Mouse (Mus musculus): Measurements from ENCODE around the gene Ift122. TPM values are rescaled to one million over a fixed set of nuclear protein-coding genes. Genes with fewer than 3 reads are reported as not detected.

The Ift122 gene
- total RNA-seq, 2 experiments from 2014 or later = 16.3 to 16.7 TPM

- DNase-seq = no peak
These were observed 105.2 kb downstream of the Ift122 start for GRCm38 (mm10) chr6:115958445-115958844.

- peak; percentile 83 to 90 for DNase-seq
These were observed 106.0 kb downstream of the Ift122 start for GRCm38 (mm10) chr6:115959151-115959691.

GRCm38 (mm10) chr6:115960322-115960721 is 107.1 kb downstream of the Ift122 start:
- DNase-seq = no peak

GRCm38 (mm10) chr6:115961743-115962142 is 108.5 kb downstream of the Ift122 start:
- no peak for DNase-seq

GRCm38 (mm10) chr6:115962439-115963085 is 109.3 kb downstream of the Ift122 start:
- DNase-seq = no peak

- no peak for DNase-seq
These were observed 110.4 kb downstream of the Ift122 start for GRCm38 (mm10) chr6:115963656-115964055.

- no peak for DNase-seq
These were observed 113.1 kb downstream of the Ift122 start for GRCm38 (mm10) chr6:115966227-115966966.

- DNase-seq = no peak
These were observed 114.1 kb downstream of the Ift122 start for GRCm38 (mm10) chr6:115967291-115967880.

- DNase-seq = no peak
These were observed 114.8 kb downstream of the Ift122 start for GRCm38 (mm10) chr6:115968086-115968485.

GRCm38 (mm10) chr6:115968700-115969099 is 115.4 kb downstream of the Ift122 start:
- DNase-seq = no peak

GRCm38 (mm10) chr6:115969103-115969502 is 115.8 kb downstream of the Ift122 start:
- DNase-seq = no peak

- no peak for DNase-seq
These were observed 116.7 kb downstream of the Ift122 start for GRCm38 (mm10) chr6:115969952-115970351.

GRCm38 (mm10) chr6:115971273-115972060 is 118.2 kb downstream of the Ift122 start:
- no peak for DNase-seq

GRCm38 (mm10) chr6:115972083-115972764 is 119.0 kb downstream of the Ift122 start:
- DNase-seq = no peak

GRCm38 (mm10) chr6:115973139-115973875 is 120.0 kb downstream of the Ift122 start:
- DNase-seq = no peak

GRCm38 (mm10) chr6:115973881-115974662 is 120.8 kb downstream of the Ift122 start:
- DNase-seq = no peak

GRCm38 (mm10) chr6:115975606-115976005 is 122.3 kb downstream of the Ift122 start:
- DNase-seq = peak; percentile 78 to 81

All from adrenal gland, postnatal 36 days (tissue).